Mouse (Mus musculus) liver, adult 2 months (tissue): ENCODE measurements around the gene Mff. TPM values are rescaled to one million over a fixed set of nuclear protein-coding genes. Genes with fewer than 3 reads are reported as not detected.

Source experiments
- DNase-seq: peaks from one replicate; pipeline ENCODE4 v3.0.0-alpha.2; 2011; ENCODE audit warnings: low read depth, low spot score; ENCODE audit errors: extremely low read depth
- H3K27ac ChIP-seq: fragments of 200-500 bp; replicated peaks from 2 replicates; pipeline ENCODE4 v1.5.1; 2012; ENCODE audit warnings: low read depth, mild to moderate bottlenecking, control low read depth, inconsistent platforms, low read length; ENCODE audit not compliant: insufficient read depth
- H3K27me3 ChIP-seq: fragments of 200-500 bp; 2 replicates; pipeline ENCODE4 v1.6.1; 2012; ENCODE audit warnings: mild to moderate bottlenecking, moderate library complexity, low read length, inconsistent platforms; ENCODE audit not compliant: control insufficient read depth, insufficient read depth
- H3K36me3 ChIP-seq: fragments of 200-500 bp; 2 replicates; pipeline ENCODE4 v1.6.1; 2012; ENCODE audit warnings: low read length, inconsistent platforms; ENCODE audit not compliant: control insufficient read depth, insufficient read depth
- H3K4me1 ChIP-seq: fragments of 200-500 bp; 2 replicates; pipeline ENCODE4 v1.6.1; 2011; ENCODE audit warnings: low read length; ENCODE audit not compliant: control insufficient read depth, insufficient read depth
- H3K4me3 ChIP-seq: fragments of 200-500 bp; 2 replicates; pipeline ENCODE4 v1.5.1; 2011; ENCODE audit warnings: low read depth, mild to moderate bottlenecking, control low read depth, low read length, moderate library complexity; ENCODE audit not compliant: insufficient read depth
- H3K79me2 ChIP-seq: fragments of 200-500 bp; 2 replicates; pipeline ENCODE4 v1.6.1; 2012; ENCODE audit warnings: inconsistent platforms, mild to moderate bottlenecking, low read length, moderate library complexity; ENCODE audit not compliant: control insufficient read depth, insufficient read depth
- H3K9ac ChIP-seq: fragments of 200-500 bp; 2 replicates; pipeline ENCODE4 v1.6.1; 2012; ENCODE audit warnings: low read depth, mild to moderate bottlenecking, control low read depth, inconsistent platforms, low read length
- CTCF ChIP-seq: fragments of 200-500 bp; IDR thresholded peaks from 2 replicates; pipeline ENCODE4 v1.5.1; 2011; ENCODE audit warnings: low read depth, low read length, control low read depth
- POLR2A ChIP-seq: fragments of 200-500 bp; IDR thresholded peaks from 2 replicates; pipeline ENCODE4 v1.6.1; 2011; ENCODE audit warnings: low read length, control low read depth; ENCODE audit not compliant: insufficient read depth; ENCODE audit errors: extremely low read depth
- WGBS: fragments of 180-500 bp; shearing (Covaris S2); methylation state at CpG from one replicate; pipeline ENCODE4 v1.1.7; 2018; 5-methylcytosine and 5-hydroxymethylcytosine counted together
- polyA plus RNA-seq: library from polyadenylated mRNA; depleted of rRNA; stranded (reverse); fragments of >200 nt; gene quantifications from 2 replicates; pipeline ENCODE4 v1.2.3, GENCODE M21; 2012
- total RNA-seq: library from RNA; depleted of rRNA; stranded (reverse); fragments of >200 nt; gene quantifications from 2 replicates; pipeline ENCODE4 v1.2.3, GENCODE M21; 2014

Mff gene
- total and polyA plus RNA-seq, 2 experiments = 38.1 to 58.3 TPM

DNA sequence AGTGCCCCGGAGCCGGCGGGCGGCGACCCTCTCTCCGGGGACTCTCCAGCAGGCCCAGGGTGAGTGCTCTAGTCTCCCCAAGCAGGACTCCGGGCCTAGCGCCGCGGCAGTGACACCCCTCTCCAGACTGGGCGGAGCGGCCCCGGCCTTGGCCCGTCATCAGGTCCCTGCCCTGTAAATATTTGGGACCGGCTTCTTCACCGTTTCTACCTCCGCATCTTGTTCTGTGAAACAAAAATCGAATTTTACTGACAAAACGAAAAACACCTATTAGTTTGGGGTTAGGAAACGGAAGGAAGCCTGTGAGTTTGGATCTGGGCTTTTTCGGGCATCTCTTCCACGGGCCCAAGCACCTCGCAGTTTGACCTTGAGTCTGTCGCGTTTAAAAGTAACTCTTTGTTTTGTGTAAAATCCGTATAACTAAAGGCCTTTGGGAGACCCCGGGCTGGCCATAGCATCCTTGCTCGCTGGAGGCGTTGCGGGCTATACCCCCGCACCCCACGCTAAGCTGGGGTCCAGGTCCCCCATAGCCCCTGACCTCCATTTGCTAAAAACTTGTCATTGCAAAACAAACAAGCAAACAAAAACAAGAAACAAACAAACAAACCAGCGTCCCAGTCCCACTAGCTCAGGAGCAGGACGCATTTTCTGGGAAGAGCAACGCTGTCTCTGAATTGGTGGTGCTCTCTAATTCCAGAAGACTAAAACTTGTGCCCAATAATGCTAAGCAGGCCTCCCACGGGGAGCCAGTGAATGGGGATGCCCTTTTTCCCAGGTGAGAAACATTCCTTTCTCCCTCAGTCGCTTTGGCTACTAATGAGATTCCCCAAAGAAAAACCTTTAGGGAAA, 560 bp downstream of the Mff start:
- TF ChIP-seq POLR2A (no peak), CTCF (no peak)
- DNase-seq = peak; percentile 80
- Histone ChIP-seq H3K4me3 (peak overlapping the region; percentile 86), H3K27me3 (no peaks in the 10 kb centered on the region), H3K79me2 (peaks cover 6% of the 10 kb centered on the region; the same call in 1 of the 2 replicates), H3K27ac (peak overlapping the region; percentile 97), H3K9ac (peak overlapping the region; percentile 94), H3K36me3 (peaks cover 20% of the 10 kb centered on the region), H3K4me1 (peaks cover 3% of the 10 kb centered on the region; the same call in 1 of the 2 replicates)
- under 1% methylated on average over 37 of the region's 37 CpGs for WGBS

DNA sequence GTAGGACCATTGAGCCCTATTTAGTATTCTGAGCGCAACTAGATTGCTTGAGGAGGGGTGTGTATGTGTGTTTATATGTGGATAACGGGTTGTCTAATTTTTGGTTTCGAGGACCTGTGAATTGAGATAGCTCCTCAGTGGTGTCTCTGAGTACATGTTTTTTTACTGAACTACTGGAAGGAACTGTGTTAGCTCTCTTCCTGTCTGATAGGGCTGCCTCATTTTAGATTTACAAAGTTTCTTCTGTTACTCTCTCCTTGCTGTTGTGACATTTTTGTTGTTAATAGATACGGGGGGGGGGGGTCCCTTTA, 1.1 kb downstream of the Mff start:
- Histone ChIP-seq H3K27ac (no peak overlapping the region), H3K27me3 (no peaks in the 10 kb centered on the region), H3K79me2 (peaks cover 6% of the 10 kb centered on the region; the same call in 1 of the 2 replicates), H3K9ac (no peak overlapping the region), H3K4me3 (no peak overlapping the region), H3K4me1 (peaks cover 3% of the 10 kb centered on the region; the same call in 1 of the 2 replicates), H3K36me3 (peaks cover 24% of the 10 kb centered on the region)
- WGBS = 63% methylated on average over 4 of the region's 4 CpGs
- TF ChIP-seq POLR2A (no peak), CTCF (no peak)
- DNase-seq = no peak

DNA sequence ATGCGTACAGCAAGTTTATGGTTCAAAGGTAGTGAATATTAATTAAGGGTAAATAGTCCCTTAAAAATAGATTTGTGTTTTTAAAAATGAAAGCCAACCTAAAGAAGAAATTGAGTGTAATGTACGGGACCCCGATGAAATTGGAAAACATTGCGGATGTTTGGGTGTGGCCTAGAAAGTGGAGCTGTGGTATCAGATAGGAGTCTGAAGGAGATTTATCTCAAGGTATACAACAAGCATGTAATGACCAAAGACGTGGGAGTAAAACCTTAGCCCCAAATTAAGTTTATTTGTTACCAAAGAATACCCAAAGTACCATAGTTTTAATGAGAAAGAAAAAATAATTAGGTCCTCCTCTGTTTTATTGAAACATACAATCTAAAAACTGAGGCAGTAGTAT, 1.8 kb downstream of the Mff start:
- Histone ChIP-seq H3K79me2 (peaks cover 6% of the 10 kb centered on the region; the same call in 1 of the 2 replicates), H3K36me3 (peaks cover 30% of the 10 kb centered on the region), H3K9ac (no peak overlapping the region), H3K4me1 (peaks cover 3% of the 10 kb centered on the region; the same call in 1 of the 2 replicates), H3K27me3 (no peaks in the 10 kb centered on the region), H3K4me3 (no peak overlapping the region), H3K27ac (no peak overlapping the region)
- DNase-seq = no peak
- 89% methylated on average over 5 of the region's 5 CpGs for WGBS
- TF ChIP-seq CTCF = no peak
- TF ChIP-seq POLR2A = no peak

DNA sequence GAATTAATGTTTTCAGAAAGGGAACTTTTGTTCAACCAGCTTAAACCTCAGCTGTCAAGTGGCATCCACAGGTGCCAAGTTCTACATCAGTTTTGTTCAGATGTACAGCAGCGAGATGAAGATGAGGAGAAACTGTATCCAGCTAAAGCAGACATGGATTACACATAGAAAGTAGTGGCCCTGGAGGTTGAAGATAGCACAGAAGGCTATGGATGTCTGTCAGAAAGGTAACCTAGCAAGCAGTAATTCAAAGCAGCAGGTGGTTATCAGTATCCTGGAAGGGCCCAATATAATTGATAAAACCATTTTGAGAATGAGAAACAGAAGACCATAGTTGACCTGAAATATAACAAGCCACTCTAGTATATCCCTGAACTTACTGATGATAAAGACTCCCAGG, 8.7 kb downstream of the Mff start:
- Histone ChIP-seq H3K27me3 (no peaks in the 10 kb centered on the region), H3K9ac (no peak overlapping the region), H3K79me2 (peaks cover 3% of the 10 kb centered on the region; the same call in 1 of the 2 replicates), H3K36me3 (peaks cover 72% of the 10 kb centered on the region), H3K27ac (no peak overlapping the region), H3K4me3 (no peak overlapping the region), H3K4me1 (no peaks in the 10 kb centered on the region)
- WGBS = 100% methylated on average over 1 of the region's 1 CpGs
- TF ChIP-seq CTCF = no peak
- no peak for TF ChIP-seq POLR2A
- no peak for DNase-seq

DNA sequence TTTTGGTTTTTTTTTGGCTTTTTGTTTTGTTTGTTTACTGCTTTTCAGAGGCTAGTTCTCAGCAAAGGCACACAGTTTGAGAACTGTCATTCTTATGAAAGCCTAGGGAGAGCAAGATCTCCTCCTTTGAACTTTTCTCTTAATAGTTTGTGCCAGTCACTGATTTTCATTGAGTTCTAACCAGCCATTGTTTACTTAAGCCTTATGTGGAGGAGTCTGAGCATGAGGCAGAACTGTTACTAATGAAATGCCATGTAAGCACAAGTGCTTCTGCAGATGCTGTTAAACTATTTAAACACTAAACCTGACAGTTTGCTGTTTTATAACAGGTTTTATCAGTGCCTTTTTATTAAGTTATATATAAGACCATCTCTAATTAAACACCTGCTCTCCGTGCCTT, 13.4 kb downstream of the Mff start:
- no peak overlapping the region for H3K4me3 ChIP-seq
- TF ChIP-seq CTCF (no peak), POLR2A (no peak)
- no peaks in the 10 kb centered on the region for H3K27me3 ChIP-seq
- 76% methylated on average over 1 of the region's 1 CpGs for WGBS
- H3K79me2 ChIP-seq = peaks cover 5% of the 10 kb centered on the region; the same call in 1 of the 2 replicates
- no peak overlapping the region for H3K27ac ChIP-seq
- H3K4me1 ChIP-seq = no peaks in the 10 kb centered on the region
- peak; percentile 10 for DNase-seq
- H3K36me3 ChIP-seq = peaks cover 59% of the 10 kb centered on the region
- no peak overlapping the region for H3K9ac ChIP-seq

DNA sequence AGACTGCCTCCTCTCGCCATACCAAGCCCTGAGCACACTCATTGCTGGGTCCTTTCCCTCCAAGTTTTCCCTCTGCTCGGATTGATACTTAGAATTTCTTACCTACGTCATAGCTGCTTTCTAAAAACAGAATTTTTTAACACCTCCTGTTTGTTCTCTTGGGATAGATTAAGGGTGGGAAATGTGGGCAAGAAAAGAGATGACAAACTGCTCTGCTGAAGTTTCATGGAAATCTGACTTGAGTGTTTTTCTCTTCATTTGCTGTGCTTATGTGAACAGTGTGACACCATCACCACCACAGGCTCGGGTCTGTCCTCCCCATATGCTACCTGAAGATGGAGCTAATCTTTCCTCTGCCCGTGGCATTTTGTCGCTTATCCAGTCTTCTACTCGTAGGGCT, 16.8 kb downstream of the Mff start:
- Histone ChIP-seq H3K4me1 (no peaks in the 10 kb centered on the region), H3K79me2 (peaks cover 2% of the 10 kb centered on the region; the same call in 1 of the 2 replicates), H3K4me3 (no peak overlapping the region), H3K27me3 (no peaks in the 10 kb centered on the region), H3K36me3 (peaks cover 39% of the 10 kb centered on the region), H3K9ac (no peak overlapping the region), H3K27ac (no peak overlapping the region)
- TF ChIP-seq CTCF (no peak), POLR2A (no peak)
- WGBS = 91% methylated on average over 7 of the region's 7 CpGs
- no peak for DNase-seq
